Mouse (Mus musculus): ENCODE data around the gene Notch4. TPM values are rescaled to one million over a fixed set of nuclear protein-coding genes. Genes with fewer than 3 reads are reported as not detected.
A peak's percentile ranks its signal among the peaks of the same experiment; 100 is the strongest.

Notch4 gene
- polyA plus RNA-seq, 1 experiment from 2014 or later = 10.2 TPM

DNA sequence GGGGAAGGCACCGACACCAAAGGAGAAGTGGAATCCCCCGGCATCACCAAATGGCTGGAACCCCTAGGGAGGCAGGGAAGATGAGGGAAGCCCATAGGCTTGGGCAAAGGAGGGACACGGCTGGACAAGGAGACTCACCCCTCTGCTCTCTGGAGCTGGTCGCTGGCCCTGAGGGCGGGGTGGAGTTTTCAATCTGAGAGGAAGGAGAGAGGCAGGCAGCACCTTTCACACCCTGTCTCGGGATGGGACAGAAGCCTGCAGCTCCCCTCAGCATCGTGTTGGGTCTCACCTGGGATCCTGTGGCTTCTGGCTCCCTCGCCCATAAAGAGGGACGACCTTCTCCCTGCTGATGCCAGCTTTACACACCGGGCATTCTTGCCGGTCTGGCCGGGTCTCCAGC is 37.7 kb downstream of the Notch4 start:
- Histone ChIP-seq H3K4me1 (peaks cover 34% of the 10 kb centered on the region), H3K27ac (no peak overlapping the region), H3K36me3 (peaks cover 25% of the 10 kb centered on the region), H3K27me3 (replicated peaks) (no peaks in the 10 kb centered on the region), H3K4me2 (replicated peaks) (peak overlapping the region; percentile 78), H3K9ac (no peak overlapping the region; the same call in 1 of the 2 replicates), H3K9me3 (no peaks in the 10 kb centered on the region), H3K4me3 (no peak overlapping the region)
- WGBS = 90% methylated on average over 12 of the region's 12 CpGs
- no peak for ATAC-seq (ENCODE audit: low FRiP score, low read depth)

DNA sequence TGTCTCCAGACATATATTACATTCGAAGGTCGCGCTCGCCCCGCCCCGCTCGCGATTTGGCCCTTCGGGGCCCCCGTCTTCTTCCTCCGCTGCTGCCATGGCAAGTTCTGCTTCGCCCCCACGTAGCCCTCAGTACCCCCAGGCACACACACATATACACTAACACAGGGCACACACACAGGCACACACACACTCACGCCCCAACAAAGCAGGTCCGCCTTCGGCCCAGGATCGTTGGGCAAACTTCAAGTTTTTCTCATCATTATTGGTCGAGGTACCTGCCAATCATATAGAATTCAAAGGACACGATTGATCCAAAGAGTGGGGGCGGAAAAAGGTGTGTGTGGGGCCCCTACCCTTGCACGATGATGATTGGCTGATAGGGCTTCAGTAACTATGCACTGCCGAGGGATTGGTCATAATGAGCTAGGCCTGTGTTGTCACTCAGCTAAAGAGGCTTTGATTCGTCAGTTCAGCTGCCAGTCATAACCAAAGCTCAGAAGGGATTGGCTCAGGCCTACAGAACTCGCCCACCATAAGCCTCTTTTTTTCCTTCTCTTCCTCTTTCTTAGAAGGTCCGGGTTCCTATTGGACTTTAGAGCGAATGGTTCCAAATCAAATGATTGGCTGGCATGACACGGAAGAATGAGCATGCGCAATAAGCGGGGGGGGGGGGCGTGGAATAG is 39.5 kb downstream of the Notch4 start, which contains the start of gene Rnf5:
Rnf5 (minus strand) TSS at position 316 of the 686 bp plus-strand sequence.
- WGBS = under 1% methylated on average over 30 of the region's 30 CpGs
- ATAC-seq (ENCODE audit: low FRiP score, low read depth) = peak; percentile 95
- H3K27me3 ChIP-seq (replicated peaks) = no peaks in the 10 kb centered on the region
- H3K9me3 ChIP-seq = no peaks in the 10 kb centered on the region
- H3K9ac ChIP-seq = peak within 1 kb of the TSS; percentile 68
- H3K27ac ChIP-seq = peak within 1 kb of the TSS; percentile 86
- H3K4me1 ChIP-seq = peaks cover 47% of the 10 kb centered on the region
- peak within 1 kb of the TSS; percentile 89 for H3K4me2 ChIP-seq (replicated peaks)
- H3K4me3 ChIP-seq = peak within 1 kb of the TSS; percentile 98
- H3K36me3 ChIP-seq = peaks cover 34% of the 10 kb centered on the region

- WGBS = under 1% methylated on average over 35 of the region's 35 CpGs
- ATAC-seq (ENCODE audit: low FRiP score, low read depth) = peak; percentile 91
Observed at GRCm38 (mm10) chr17:34604061-34604508, 40.0 kb downstream of the Notch4 start, which contains the start of gene Agpat1. Gene Agpat1, plus strand, starts transcription at chr17:34604262.

GRCm38 (mm10) chr17:34604511-34605237 is 40.6 kb downstream of the Notch4 start:
- H3K4me1 ChIP-seq = peaks cover 50% of the 10 kb centered on the region
- ATAC-seq (ENCODE audit: low FRiP score, low read depth) = no peak

More at GRCm38 (mm10) chr17:34604061-34604508, 40.0 kb downstream of the Notch4 start, which contains the start of gene Agpat1:
- Histone ChIP-seq H3K4me2 (replicated peaks) (peak within 1 kb of the TSS; percentile 89), H3K27me3 (replicated peaks) (no peaks in the 10 kb centered on the region), H3K9ac (peak within 1 kb of the TSS; percentile 68), H3K27ac (peak within 1 kb of the TSS; percentile 86), H3K4me1 (peaks cover 50% of the 10 kb centered on the region), H3K4me3 (peak within 1 kb of the TSS; percentile 98), H3K36me3 (peaks cover 36% of the 10 kb centered on the region), H3K9me3 (no peaks in the 10 kb centered on the region)

GRCm38 (mm10) chr17:34605609-34606008 is 41.5 kb downstream of the Notch4 start:
- no peaks in the 10 kb centered on the region for H3K9me3 ChIP-seq
- H3K9ac ChIP-seq = peak overlapping the region; percentile 99
- no peaks in the 10 kb centered on the region for H3K27me3 ChIP-seq (replicated peaks)
- peak; percentile 25 for ATAC-seq (ENCODE audit: low FRiP score, low read depth)
- peaks cover 50% of the 10 kb centered on the region for H3K4me1 ChIP-seq
- peaks cover 33% of the 10 kb centered on the region for H3K36me3 ChIP-seq
- peak overlapping the region; percentile 78 for H3K27ac ChIP-seq
- H3K4me3 ChIP-seq = peak overlapping the region; percentile 98
- peak overlapping the region; percentile 89 for H3K4me2 ChIP-seq (replicated peaks)
- under 1% methylated on average over 30 of the region's 30 CpGs for WGBS

More at GRCm38 (mm10) chr17:34604511-34605237, 40.6 kb downstream of the Notch4 start:
- no peaks in the 10 kb centered on the region for H3K27me3 ChIP-seq (replicated peaks)
- 8% methylated on average over 24 of the region's 24 CpGs for WGBS
- H3K9ac ChIP-seq = peak overlapping the region; percentile 64
- peak overlapping the region; percentile 86 for H3K27ac ChIP-seq
- peak overlapping the region; percentile 89 for H3K4me2 ChIP-seq (replicated peaks)
- no peaks in the 10 kb centered on the region for H3K9me3 ChIP-seq
- peaks cover 35% of the 10 kb centered on the region for H3K36me3 ChIP-seq
- peak overlapping the region; percentile 98 for H3K4me3 ChIP-seq

- H3K4me1 ChIP-seq = peaks cover 50% of the 10 kb centered on the region
- peak overlapping the region; percentile 89 for H3K4me2 ChIP-seq (replicated peaks)
- H3K4me3 ChIP-seq = peak overlapping the region; percentile 98
- peak overlapping the region; percentile 78 for H3K27ac ChIP-seq
- peaks cover 34% of the 10 kb centered on the region for H3K36me3 ChIP-seq
- peak overlapping the region; percentile 99 for H3K9ac ChIP-seq
- H3K9me3 ChIP-seq = no peaks in the 10 kb centered on the region
- no peak for ATAC-seq (ENCODE audit: low FRiP score, low read depth)
- WGBS = 18% methylated on average over 32 of the region's 32 CpGs
- no peaks in the 10 kb centered on the region for H3K27me3 ChIP-seq (replicated peaks)
Observed at GRCm38 (mm10) chr17:34606186-34607039, 42.3 kb downstream of the Notch4 start.

- ATAC-seq (ENCODE audit: low FRiP score, low read depth) = no peak
- 0 out of 2 replicates have a peak overlapping the region, but pooled peaks have one; percentile 13 for H3K9ac ChIP-seq
- WGBS = 91% methylated on average over 7 of the region's 7 CpGs
- no peaks in the 10 kb centered on the region for H3K27me3 ChIP-seq (replicated peaks)
- H3K4me1 ChIP-seq = peaks cover 39% of the 10 kb centered on the region
- H3K36me3 ChIP-seq = peaks cover 43% of the 10 kb centered on the region
- no peak overlapping the region for H3K4me3 ChIP-seq
- H3K4me2 ChIP-seq (replicated peaks) = no peak overlapping the region
- no peak overlapping the region for H3K27ac ChIP-seq
- no peaks in the 10 kb centered on the region for H3K9me3 ChIP-seq
Observed at GRCm38 (mm10) chr17:34607997-34608396, 43.9 kb downstream of the Notch4 start.

DNA sequence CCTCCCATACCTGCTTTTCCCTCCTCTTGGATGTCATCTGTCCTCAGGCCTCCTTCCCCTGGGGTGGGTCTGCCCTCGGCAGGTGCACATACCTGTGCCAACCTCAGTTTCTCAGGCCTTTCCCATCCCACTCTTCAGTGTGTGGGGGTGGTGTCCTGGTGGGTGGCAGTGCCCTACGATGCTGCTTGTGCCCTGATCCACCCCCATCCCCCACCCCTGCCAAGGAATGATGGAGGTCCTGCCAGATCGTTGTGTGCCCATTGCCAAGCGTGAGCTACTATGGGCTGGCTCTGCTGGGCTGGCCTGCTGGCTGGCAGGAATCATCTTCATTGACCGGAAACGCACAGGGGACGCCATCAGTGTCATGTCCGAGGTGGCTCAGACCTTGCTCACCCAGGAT is 47.0 kb downstream of the Notch4 start:
- WGBS = 94% methylated on average over 8 of the region's 8 CpGs
- H3K9ac ChIP-seq = no peak overlapping the region

GRCm38 (mm10) chr17:34613054-34613645 is 49.1 kb downstream of the Notch4 start:
- Histone ChIP-seq H3K9ac (no peak overlapping the region), H3K27me3 (replicated peaks) (no peaks in the 10 kb centered on the region), H3K4me2 (replicated peaks) (no peak overlapping the region), H3K9me3 (no peaks in the 10 kb centered on the region), H3K4me3 (no peak overlapping the region), H3K4me1 (peaks cover 7% of the 10 kb centered on the region), H3K36me3 (peaks cover 71% of the 10 kb centered on the region), H3K27ac (no peak overlapping the region)
- no peak for ATAC-seq (ENCODE audit: low FRiP score, low read depth)
- 90% methylated on average over 11 of the region's 11 CpGs for WGBS

More for the DNA sequence above, 47.0 kb downstream of the Notch4 start:
- ATAC-seq (ENCODE audit: low FRiP score, low read depth) = no peak
- Histone ChIP-seq H3K27ac (no peak overlapping the region), H3K4me3 (no peak overlapping the region), H3K4me2 (replicated peaks) (no peak overlapping the region), H3K27me3 (replicated peaks) (no peaks in the 10 kb centered on the region), H3K4me1 (peaks cover 27% of the 10 kb centered on the region), H3K36me3 (peaks cover 70% of the 10 kb centered on the region), H3K9me3 (no peaks in the 10 kb centered on the region)

DNA sequence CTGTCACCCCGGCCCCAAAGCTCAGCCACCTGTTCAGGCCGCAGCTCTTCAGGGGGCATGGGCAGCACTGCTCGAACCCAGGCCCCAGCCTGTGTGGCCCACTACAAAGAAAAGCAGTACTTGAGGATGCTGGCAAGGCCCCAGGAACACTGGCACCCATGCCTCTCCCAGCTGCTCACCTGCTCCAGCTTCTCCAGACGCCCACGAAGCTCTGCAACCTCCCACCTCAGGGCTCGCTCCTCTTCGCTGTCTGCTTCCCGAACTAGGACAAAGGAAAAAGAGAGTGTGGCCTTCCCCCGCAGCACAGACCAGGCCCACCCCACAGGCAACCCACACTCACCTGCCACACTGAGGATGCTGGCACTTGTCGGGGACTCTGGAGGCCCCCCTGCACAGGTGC is 49.8 kb downstream of the Notch4 start:
- Histone ChIP-seq H3K4me2 (replicated peaks) (no peak overlapping the region), H3K4me1 (peaks cover under 1% of the 10 kb centered on the region; the same call in 1 of the 2 replicates), H3K4me3 (no peak overlapping the region), H3K27ac (no peak overlapping the region), H3K36me3 (peaks cover 67% of the 10 kb centered on the region), H3K27me3 (replicated peaks) (no peaks in the 10 kb centered on the region), H3K9ac (no peak overlapping the region), H3K9me3 (no peaks in the 10 kb centered on the region)
- 91% methylated on average over 10 of the region's 10 CpGs for WGBS
- no peak for ATAC-seq (ENCODE audit: low FRiP score, low read depth)

DNA sequence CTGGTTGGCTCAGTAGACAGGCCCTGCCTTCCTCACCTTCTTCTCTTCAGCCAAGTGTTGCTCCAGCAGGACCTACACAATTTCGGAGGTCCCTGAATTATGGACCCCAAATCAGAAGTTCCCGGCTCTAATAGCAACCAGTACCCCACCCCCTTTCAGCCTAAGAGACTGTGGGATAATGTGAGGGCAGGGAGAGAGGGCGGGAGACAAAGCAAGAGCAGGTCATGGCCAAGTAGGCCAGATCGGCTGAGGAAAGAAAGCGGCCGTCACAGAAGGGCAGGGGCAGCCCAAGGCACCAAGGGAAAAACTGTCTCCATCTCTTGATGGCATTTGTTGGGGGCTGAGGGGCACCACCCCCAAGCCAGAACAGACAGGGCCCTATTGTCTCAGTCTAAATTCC is 51.8 kb downstream of the Notch4 start, which contains the start of gene Egfl8:
Egfl8 (minus strand) TSS at position 101 of the 400 bp plus-strand sequence.
- 65% methylated on average over 6 of the region's 6 CpGs for WGBS
- H3K4me3 ChIP-seq = peak within 1 kb of the TSS; percentile 5; the same call in 1 of the 2 replicates
- no peak for ATAC-seq (ENCODE audit: low FRiP score, low read depth)

More for the DNA sequence above, 51.8 kb downstream of the Notch4 start, which contains the start of gene Egfl8:
- H3K27me3 ChIP-seq (replicated peaks) = no peaks in the 10 kb centered on the region
- H3K9me3 ChIP-seq = no peaks in the 10 kb centered on the region
- H3K36me3 ChIP-seq = peaks cover 57% of the 10 kb centered on the region
- H3K4me2 ChIP-seq (replicated peaks) = peak within 1 kb of the TSS; percentile 24; the same call in 1 of the 2 replicates
- no peak within 1 kb of the TSS for H3K9ac ChIP-seq
- no peaks in the 10 kb centered on the region for H3K4me1 ChIP-seq
- no peak within 1 kb of the TSS for H3K27ac ChIP-seq
